Mouse (Mus musculus): Measurements from ENCODE around the gene Btbd9. TPM values are rescaled to one million over a fixed set of nuclear protein-coding genes. Genes with fewer than 3 reads are reported as not detected.
A peak's percentile ranks its signal among the peaks of the same experiment; 100 is the strongest.

Gene Btbd9
- total RNA-seq, 2 experiments from 2014 or later: 95.6 to 106 TPM

- intact Hi-C loops (cut with DNase I): loop anchor here (2.0 kb wide), 1 partner anchor 107 kb away; no protein-coding TSS in a partner anchor
- peak; percentile 72 to 85 for DNase-seq (ENCODE audit: low spot score in 2 of 2)
These were observed 108.6 kb downstream of the Btbd9 start for GRCm38 (mm10) chr17:30467566-30468213.

GRCm38 (mm10) chr17:30465060-30465762 is 111.1 kb downstream of the Btbd9 start:
- intact Hi-C loops (cut with DNase I): no loop called here
- DNase-seq (ENCODE audit: low spot score in 2 of 2): no peak

- intact Hi-C loops (cut with DNase I): no loop called here
- DNase-seq (ENCODE audit: low spot score in 2 of 2): no peak
These were observed 112.0 kb downstream of the Btbd9 start for GRCm38 (mm10) chr17:30464240-30464745.

- DNase-seq (ENCODE audit: low spot score in 2 of 2): no peak
- intact Hi-C loops (cut with DNase I): no loop called here
These were observed 115.5 kb downstream of the Btbd9 start for GRCm38 (mm10) chr17:30460727-30461349.

- intact Hi-C loops (cut with DNase I): loop anchor here (5.0 to 10.0 kb wide), 5 partner anchors 225 to 482 kb away; partner anchors contain the start of gene Zfand3
These were observed 116.6 kb downstream of the Btbd9 start for GRCm38 (mm10) chr17:30459706-30460105.

GRCm38 (mm10) chr17:30458926-30459325 is 117.4 kb downstream of the Btbd9 start:
- DNase-seq (ENCODE audit: low spot score in 2 of 2): no peak
- intact Hi-C loops (cut with DNase I): loop anchor here (5.0 to 10.0 kb wide), 5 partner anchors 224 to 482 kb away; partner anchors contain the start of gene Zfand3

More at GRCm38 (mm10) chr17:30459706-30460105, 116.6 kb downstream of the Btbd9 start:
- no peak for DNase-seq (ENCODE audit: low spot score in 2 of 2)

GRCm38 (mm10) chr17:30458301-30458700 is 118.0 kb downstream of the Btbd9 start:
- DNase-seq (ENCODE audit: low spot score in 2 of 2): peak; percentile 38 to 51
- intact Hi-C loops (cut with DNase I): loop anchor here (5.0 to 10.0 kb wide), 5 partner anchors 224 to 481 kb away; partner anchors contain the start of gene Zfand3

GRCm38 (mm10) chr17:30457486-30457885 is 118.8 kb downstream of the Btbd9 start:
- intact Hi-C loops (cut with DNase I): loop anchor here (2.0 to 10.0 kb wide), 7 partner anchors 49 to 569 kb away; partner anchors contain the start of gene Zfand3
- peak in 1 of 2 experiments; percentile 81 for DNase-seq (ENCODE audit: low spot score in 2 of 2)

- intact Hi-C loops (cut with DNase I): loop anchor here (2.0 to 10.0 kb wide), 7 partner anchors 51 to 567 kb away; partner anchors contain the start of gene Zfand3
- DNase-seq (ENCODE audit: low spot score in 2 of 2): no peak
These were observed 120.0 kb downstream of the Btbd9 start for GRCm38 (mm10) chr17:30456293-30456692.

- peak; percentile 77 to 91 for DNase-seq (ENCODE audit: low spot score in 2 of 2)
- intact Hi-C loops (cut with DNase I): loop anchor here (2.0 to 10.0 kb wide), 7 partner anchors 220 to 478 kb away; partner anchors contain the start of gene Zfand3
These were observed 121.4 kb downstream of the Btbd9 start for GRCm38 (mm10) chr17:30454862-30455243.

- no peak for DNase-seq (ENCODE audit: low spot score in 2 of 2)
- intact Hi-C loops (cut with DNase I): loop anchor here (2.0 to 10.0 kb wide), 3 partner anchors 220 to 390 kb away; no protein-coding TSS in a partner anchor
These were observed 122.0 kb downstream of the Btbd9 start for GRCm38 (mm10) chr17:30454155-30454861.

- intact Hi-C loops (cut with DNase I): loop anchor here (10.0 kb wide), 1 partner anchor 218 kb away; no protein-coding TSS in a partner anchor
These were observed 123.0 kb downstream of the Btbd9 start for GRCm38 (mm10) chr17:30453272-30453671.

GRCm38 (mm10) chr17:30452363-30452762 is 123.9 kb downstream of the Btbd9 start:
- intact Hi-C loops (cut with DNase I): loop anchor here (10.0 kb wide), 1 partner anchor 218 kb away; no protein-coding TSS in a partner anchor
- DNase-seq (ENCODE audit: low spot score in 2 of 2): no peak

More at GRCm38 (mm10) chr17:30453272-30453671, 123.0 kb downstream of the Btbd9 start:
- DNase-seq (ENCODE audit: low spot score in 2 of 2): peak in 1 of 2 experiments; percentile 42

- intact Hi-C loops (cut with DNase I): no loop called here
- DNase-seq (ENCODE audit: low spot score in 2 of 2): no peak
These were observed 127.7 kb downstream of the Btbd9 start for GRCm38 (mm10) chr17:30448562-30448961.

- no peak for DNase-seq (ENCODE audit: low spot score in 2 of 2)
- intact Hi-C loops (cut with DNase I): no loop called here
These were observed 130.4 kb downstream of the Btbd9 start for GRCm38 (mm10) chr17:30445805-30446441.

- no peak for DNase-seq (ENCODE audit: low spot score in 2 of 2)
- intact Hi-C loops (cut with DNase I): no loop called here
These were observed 136.6 kb downstream of the Btbd9 start for GRCm38 (mm10) chr17:30439702-30440101.

GRCm38 (mm10) chr17:30438786-30439185 is 137.5 kb downstream of the Btbd9 start:
- no peak for DNase-seq (ENCODE audit: low spot score in 2 of 2)
- intact Hi-C loops (cut with DNase I): no loop called here

- no peak for DNase-seq (ENCODE audit: low spot score in 2 of 2)
- intact Hi-C loops (cut with DNase I): no loop called here
These were observed 140.2 kb downstream of the Btbd9 start for GRCm38 (mm10) chr17:30436021-30436461.
